Mouse (Mus musculus) G1E (cell line): ENCODE data around the gene Gtf3a.

Experiments
- CTCF ChIP-seq: IDR thresholded peaks from 2 replicates; pipeline ENCODE4 v1.5.1; 2012; ENCODE audit warnings: low read depth, low read length, inconsistent platforms, mixed read lengths
- GATA1 ChIP-seq: IDR thresholded peaks from 2 replicates; pipeline ENCODE4 v1.6.1; 2012; ENCODE audit warnings: borderline replicate concordance, low read length, inconsistent platforms, mixed read lengths

- TF ChIP-seq CTCF (peak; percentile 60), GATA1 (no peak)
Observed at GRCm38 (mm10) chr5:146904404-146904803, 44.1 kb upstream of the Gtf3a start.
